Mouse (Mus musculus): ENCODE results near the gene Cd82. TPM values are rescaled to one million over a fixed set of nuclear protein-coding genes. Genes with fewer than 3 reads are reported as not detected.

The Cd82 gene
- total and polyA plus RNA-seq, 3 experiments, result 0.20 to 30.6 (median 1.5) TPM

DNA sequence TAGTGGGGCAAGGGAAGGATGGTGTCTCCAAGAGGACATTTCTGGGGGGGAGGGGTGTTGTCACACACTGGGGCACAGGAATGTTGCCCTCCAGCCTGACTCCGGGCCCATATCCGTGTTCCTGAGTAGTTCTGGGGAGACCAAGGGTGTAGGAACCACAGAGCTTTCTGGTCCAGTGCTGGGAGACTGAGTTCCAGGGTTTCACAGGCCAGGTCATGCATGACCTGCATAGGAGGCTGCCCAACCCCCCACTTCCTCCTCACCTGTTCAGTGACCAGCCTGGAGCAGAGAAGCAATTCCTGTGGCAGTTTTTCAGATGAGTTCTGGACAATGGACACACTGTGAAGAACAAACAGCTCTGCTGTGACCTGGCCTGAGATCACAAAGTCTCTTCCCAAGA, 19.8 kb downstream of the Cd82 start:
- ATAC-seq (ENCODE audit: extremely low read depth, insufficient number of reproducible peaks, low FRiP score, poor library complexity, severe bottlenecking) (no peak), DNase-seq (ENCODE audit: low spot score) (no peak)
- no peak for TF ChIP-seq CTCF (IDR thresholded peaks at IDR 0.05; ENCODE audit: low read depth, low read length)
- no peak for TF ChIP-seq GATA2 (IDR thresholded peaks at IDR 0.05; ENCODE audit: borderline replicate concordance, low read depth, low read length)
- TF ChIP-seq TAL1 (conservative IDR thresholded peaks at IDR 0.05; ENCODE audit: low read depth, low read length), result no peak
- no peak for TF ChIP-seq POLR2AphosphoS5 (IDR thresholded peaks at IDR 0.05; ENCODE audit: insufficient replicate concordance, low read depth, low read length)
- no peak for TF ChIP-seq GATA1 (IDR thresholded peaks at IDR 0.05; ENCODE audit: borderline replicate concordance, low read length)
- H3K9me3 ChIP-seq (replicated peaks), result no peaks in the 10 kb centered on the region
- no peaks in the 10 kb centered on the region for H3K4me1 ChIP-seq (ENCODE audit: insufficient read depth, low read depth, low read length)
- H3K27me3 ChIP-seq (ENCODE audit: insufficient read depth, low read length), result peaks cover 21% of the 10 kb centered on the region
- no peaks in the 10 kb centered on the region for H3K36me3 ChIP-seq (replicated peaks)
- H3K4me3 ChIP-seq (ENCODE audit: low read depth, low read length), result no peak overlapping the region

DNA sequence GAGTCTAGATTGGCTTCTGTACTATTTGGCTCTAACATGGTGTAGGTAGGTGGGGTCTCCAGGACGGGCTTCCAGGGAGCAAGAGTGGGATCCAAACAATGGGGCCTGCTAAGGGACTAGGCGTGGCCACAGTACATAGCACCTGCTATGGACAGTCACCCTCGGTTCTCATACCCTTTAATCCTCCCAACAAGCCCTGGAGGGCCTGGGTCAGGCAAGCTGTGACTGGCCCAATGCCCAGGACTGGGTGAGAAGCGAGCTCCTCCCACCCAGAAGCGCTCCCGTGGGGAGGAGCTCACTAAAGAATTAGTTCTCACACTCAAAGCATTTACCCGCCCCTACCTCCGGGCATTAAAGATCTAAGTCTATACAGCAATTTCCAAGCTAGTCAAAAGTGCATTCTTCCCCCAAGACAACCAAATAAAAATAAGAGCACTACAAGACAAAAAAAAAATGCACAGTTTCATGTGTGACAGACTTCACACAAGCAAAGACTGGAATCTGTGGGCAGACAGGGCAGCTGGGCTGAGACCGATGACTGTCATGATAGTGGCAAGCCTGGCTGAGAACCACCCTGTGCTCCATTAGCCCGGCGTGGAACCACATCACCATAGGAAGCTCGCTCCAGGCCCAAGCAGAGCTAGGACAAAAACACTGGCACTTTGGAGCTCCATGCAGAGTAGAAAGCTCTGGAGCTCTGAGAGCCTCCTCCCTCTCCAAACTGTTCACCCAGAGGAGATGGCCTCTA, 23.0 kb downstream of the Cd82 start:
- peaks cover 26% of the 10 kb centered on the region for H3K27me3 ChIP-seq (ENCODE audit: insufficient read depth, low read length)
- no peak for ATAC-seq (ENCODE audit: extremely low read depth, insufficient number of reproducible peaks, low FRiP score, poor library complexity, severe bottlenecking)
- H3K4me3 ChIP-seq (ENCODE audit: low read depth, low read length), result no peak overlapping the region
- H3K36me3 ChIP-seq (replicated peaks), result no peaks in the 10 kb centered on the region
- H3K4me1 ChIP-seq (ENCODE audit: insufficient read depth, low read depth, low read length), result no peaks in the 10 kb centered on the region
- no peak for TF ChIP-seq GATA1 (IDR thresholded peaks at IDR 0.05; ENCODE audit: borderline replicate concordance, low read length)
- H3K9me3 ChIP-seq (replicated peaks), result no peaks in the 10 kb centered on the region
- DNase-seq (ENCODE audit: low spot score), result no peak

DNA sequence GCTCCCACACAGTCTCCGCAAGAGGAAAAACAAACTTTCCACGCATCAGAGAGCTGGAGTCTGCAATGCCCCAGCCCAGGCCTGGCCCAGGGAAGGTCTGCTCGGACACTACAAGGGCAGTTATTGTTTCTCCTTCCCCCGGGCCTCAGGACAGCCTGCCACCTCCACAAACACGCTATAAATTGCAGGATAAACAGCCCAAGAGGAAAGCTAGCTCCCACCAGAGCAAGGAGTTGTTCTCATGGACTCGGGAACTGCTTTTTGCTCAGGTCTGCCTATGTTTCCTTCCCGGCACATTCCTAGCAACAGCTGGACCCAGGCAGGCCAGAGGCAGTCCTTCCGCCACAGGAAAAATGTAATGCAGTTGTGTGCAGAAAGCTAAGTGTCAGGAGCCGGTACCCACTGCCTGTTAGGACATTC, 23.6 kb downstream of the Cd82 start:
- no peak for ATAC-seq (ENCODE audit: extremely low read depth, insufficient number of reproducible peaks, low FRiP score, poor library complexity, severe bottlenecking)
- no peaks in the 10 kb centered on the region for H3K9me3 ChIP-seq (replicated peaks)
- no peak overlapping the region for H3K4me3 ChIP-seq (ENCODE audit: low read depth, low read length)
- TF ChIP-seq GATA1 (IDR thresholded peaks at IDR 0.05; ENCODE audit: borderline replicate concordance, low read length) (no peak), GATA2 (IDR thresholded peaks at IDR 0.05; ENCODE audit: borderline replicate concordance, low read depth, low read length) (no peak), CTCF (IDR thresholded peaks at IDR 0.05; ENCODE audit: low read depth, low read length) (no peak)
- DNase-seq (ENCODE audit: low spot score), result no peak
- no peaks in the 10 kb centered on the region for H3K4me1 ChIP-seq (ENCODE audit: insufficient read depth, low read depth, low read length)
- peaks cover 22% of the 10 kb centered on the region for H3K27me3 ChIP-seq (ENCODE audit: insufficient read depth, low read length)
- H3K36me3 ChIP-seq (replicated peaks), result no peaks in the 10 kb centered on the region

DNA sequence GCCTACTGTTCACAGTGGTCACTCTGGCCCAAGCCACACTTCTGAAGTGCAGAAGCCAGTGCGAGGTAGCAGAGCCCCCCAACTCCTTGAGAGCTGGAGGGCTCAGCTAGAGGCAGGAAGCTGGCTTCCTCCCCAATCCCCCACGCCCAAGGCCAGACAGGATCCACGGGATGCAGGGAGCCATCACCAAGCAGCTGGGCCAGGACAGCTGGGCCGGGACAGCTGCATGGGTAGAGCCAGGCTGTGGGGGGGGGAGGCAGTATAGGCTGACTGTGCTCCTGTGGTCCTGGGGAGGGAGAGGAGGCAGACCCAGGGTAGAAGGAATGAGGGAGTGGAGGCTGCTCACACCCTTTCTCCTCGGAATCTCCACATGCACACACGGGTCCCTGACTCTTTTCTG, 24.6 kb downstream of the Cd82 start:
- peaks cover 23% of the 10 kb centered on the region for H3K27me3 ChIP-seq (ENCODE audit: insufficient read depth, low read length)
- no peaks in the 10 kb centered on the region for H3K36me3 ChIP-seq (replicated peaks)
- DNase-seq (ENCODE audit: low spot score) (no peak), ATAC-seq (ENCODE audit: extremely low read depth, insufficient number of reproducible peaks, low FRiP score, poor library complexity, severe bottlenecking) (no peak)
- no peaks in the 10 kb centered on the region for H3K9me3 ChIP-seq (replicated peaks)
- no peak for TF ChIP-seq TAL1 (conservative IDR thresholded peaks at IDR 0.05; ENCODE audit: low read depth, low read length)
- no peak for TF ChIP-seq CTCF (IDR thresholded peaks at IDR 0.05; ENCODE audit: low read depth, low read length)
- no peak for TF ChIP-seq POLR2AphosphoS5 (IDR thresholded peaks at IDR 0.05; ENCODE audit: insufficient replicate concordance, low read depth, low read length)
- TF ChIP-seq GATA2 (IDR thresholded peaks at IDR 0.05; ENCODE audit: borderline replicate concordance, low read depth, low read length), result no peak
- TF ChIP-seq GATA1 (IDR thresholded peaks at IDR 0.05; ENCODE audit: borderline replicate concordance, low read length), result no peak
- H3K4me1 ChIP-seq (ENCODE audit: insufficient read depth, low read depth, low read length), result no peaks in the 10 kb centered on the region
- no peak overlapping the region for H3K4me3 ChIP-seq (ENCODE audit: low read depth, low read length)

DNA sequence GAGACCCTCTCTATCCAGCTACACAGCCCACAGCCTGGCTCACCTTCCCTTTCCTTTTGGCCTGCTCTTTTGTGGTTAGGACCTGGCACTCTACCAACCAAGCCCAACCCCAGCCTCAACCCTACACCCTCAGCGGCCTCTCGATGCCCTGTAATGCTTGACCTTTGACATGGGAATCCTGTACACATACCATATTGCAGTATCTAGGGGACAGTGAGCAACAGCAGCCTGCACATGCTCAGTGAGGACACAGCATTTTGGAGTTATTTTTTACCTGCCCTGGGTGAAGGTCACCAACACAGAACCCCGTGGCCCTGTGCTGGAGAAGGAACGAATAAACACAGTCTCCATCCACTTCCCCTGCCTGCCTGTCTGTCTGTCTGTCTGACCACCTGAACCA, 27.4 kb downstream of the Cd82 start:
- Histone ChIP-seq H3K4me3 (ENCODE audit: low read depth, low read length) (no peak overlapping the region), H3K36me3 (replicated peaks) (no peaks in the 10 kb centered on the region), H3K9me3 (replicated peaks) (no peaks in the 10 kb centered on the region), H3K27me3 (ENCODE audit: insufficient read depth, low read length) (peaks cover 31% of the 10 kb centered on the region), H3K4me1 (ENCODE audit: insufficient read depth, low read depth, low read length) (no peaks in the 10 kb centered on the region)
- ATAC-seq (ENCODE audit: extremely low read depth, insufficient number of reproducible peaks, low FRiP score, poor library complexity, severe bottlenecking) (no peak), DNase-seq (ENCODE audit: low spot score) (no peak)
- no peak for TF ChIP-seq GATA1 (IDR thresholded peaks at IDR 0.05; ENCODE audit: borderline replicate concordance, low read length)
- TF ChIP-seq TAL1 (conservative IDR thresholded peaks at IDR 0.05; ENCODE audit: low read depth, low read length), result no peak
- TF ChIP-seq CTCF (IDR thresholded peaks at IDR 0.05; ENCODE audit: low read depth, low read length), result no peak
- no peak for TF ChIP-seq POLR2AphosphoS5 (IDR thresholded peaks at IDR 0.05; ENCODE audit: insufficient replicate concordance, low read depth, low read length)
- no peak for TF ChIP-seq GATA2 (IDR thresholded peaks at IDR 0.05; ENCODE audit: borderline replicate concordance, low read depth, low read length)

DNA sequence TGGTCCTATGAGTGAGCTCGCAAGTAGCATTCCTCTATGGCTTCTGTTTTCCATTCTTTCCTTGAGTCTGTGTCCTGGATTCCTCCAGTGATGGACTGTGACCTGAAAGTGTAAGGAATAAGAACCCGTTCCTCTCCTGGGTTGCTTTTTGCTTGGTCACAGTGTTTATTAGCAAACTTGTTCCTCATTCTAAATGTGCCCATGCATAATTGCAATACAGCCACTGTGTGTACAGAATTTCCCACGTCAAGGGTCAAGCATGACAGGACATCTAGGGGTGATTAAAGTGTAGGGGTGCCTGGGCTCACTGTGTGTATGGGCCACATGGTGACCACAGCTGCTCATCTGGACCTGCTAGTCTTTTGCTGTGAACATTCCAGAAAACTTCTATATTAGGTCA, 28.0 kb downstream of the Cd82 start:
- no peak overlapping the region for H3K4me3 ChIP-seq (ENCODE audit: low read depth, low read length)
- DNase-seq (ENCODE audit: low spot score) (no peak), ATAC-seq (ENCODE audit: extremely low read depth, insufficient number of reproducible peaks, low FRiP score, poor library complexity, severe bottlenecking) (no peak)
- H3K4me1 ChIP-seq (ENCODE audit: insufficient read depth, low read depth, low read length), result no peaks in the 10 kb centered on the region
- TF ChIP-seq TAL1 (conservative IDR thresholded peaks at IDR 0.05; ENCODE audit: low read depth, low read length), result no peak
- TF ChIP-seq GATA2 (IDR thresholded peaks at IDR 0.05; ENCODE audit: borderline replicate concordance, low read depth, low read length), result no peak
- no peak for TF ChIP-seq POLR2AphosphoS5 (IDR thresholded peaks at IDR 0.05; ENCODE audit: insufficient replicate concordance, low read depth, low read length)
- no peak for TF ChIP-seq GATA1 (IDR thresholded peaks at IDR 0.05; ENCODE audit: borderline replicate concordance, low read length)
- no peak for TF ChIP-seq CTCF (IDR thresholded peaks at IDR 0.05; ENCODE audit: low read depth, low read length)
- H3K36me3 ChIP-seq (replicated peaks), result no peaks in the 10 kb centered on the region
- no peaks in the 10 kb centered on the region for H3K9me3 ChIP-seq (replicated peaks)
- peaks cover 32% of the 10 kb centered on the region for H3K27me3 ChIP-seq (ENCODE audit: insufficient read depth, low read length)
